Mouse (Mus musculus) liver, embryonic 15.5 days (tissue): ENCODE results near the gene Gm20388. TPM values are rescaled to one million over a fixed set of nuclear protein-coding genes. Genes with fewer than 3 reads are reported as not detected.

Source experiments
- ATAC-seq: fragments of 200-750 bp; cut with Nextera tagmentation; 2 replicates; pipeline ENCODE4 v1.8.0; 2017; ENCODE audit warnings: moderate number of reproducible peaks, mild to moderate bottlenecking, moderate library complexity; ENCODE audit not compliant: insufficient read depth
- H3K27ac ChIP-seq: fragments of 300-500 bp; sonication (generic); replicated peaks from 2 replicates; pipeline ENCODE4 v1.5.1; 2015; ENCODE audit warnings: mild to moderate bottlenecking, inconsistent platforms
- H3K27me3 ChIP-seq: fragments of 300-500 bp; sonication (generic); 2 replicates; pipeline ENCODE4 v1.6.1; 2015; ENCODE audit warnings: mild to moderate bottlenecking, inconsistent platforms
- H3K36me3 ChIP-seq: fragments of 300-500 bp; sonication (generic); replicated peaks from 2 replicates; pipeline ENCODE4 v1.6.1; 2015; ENCODE audit warnings: moderate library complexity, mild to moderate bottlenecking, inconsistent platforms
- H3K4me1 ChIP-seq: fragments of 300-500 bp; sonication (generic); replicated peaks from 2 replicates; pipeline ENCODE4 v1.6.1; 2015; ENCODE audit warnings: inconsistent platforms
- H3K4me2 ChIP-seq: fragments of 300-500 bp; sonication (generic); 2 replicates; pipeline ENCODE4 v1.6.1; 2015; ENCODE audit warnings: moderate library complexity, mild to moderate bottlenecking, inconsistent platforms
- H3K4me3 ChIP-seq: fragments of 300-500 bp; sonication (generic); replicated peaks from 2 replicates; pipeline ENCODE4 v1.5.1; 2015; ENCODE audit warnings: mild to moderate bottlenecking, inconsistent platforms
- H3K9ac ChIP-seq: fragments of 300-500 bp; sonication (generic); 2 replicates; pipeline ENCODE4 v1.6.1; 2015; ENCODE audit warnings: moderate library complexity, mild to moderate bottlenecking, inconsistent platforms
- H3K9me3 ChIP-seq: fragments of 300-500 bp; sonication (generic); replicated peaks from 2 replicates; pipeline ENCODE4 v1.6.1; 2016; ENCODE audit warnings: inconsistent platforms
- WGBS: fragments of 180-500 bp; shearing (Covaris S2); methylation state at CpG from one replicate; pipeline ENCODE4 v1.1.7; 2015; ENCODE audit warnings: mixed read lengths; ENCODE audit not compliant: insufficient replicate concordance; 5-methylcytosine and 5-hydroxymethylcytosine counted together
- polyA plus RNA-seq: library from polyadenylated mRNA; unstranded; fragments of >200 nt; fragmentation: Nextera tagmentation; extraction: Ambion mirVana; gene quantifications from 2 replicates; pipeline ENCODE4 v1.2.1, GENCODE M21; 2015

The Gm20388 gene
- polyA plus RNA-seq, 1 experiment from 2014 or later = not detected

DNA sequence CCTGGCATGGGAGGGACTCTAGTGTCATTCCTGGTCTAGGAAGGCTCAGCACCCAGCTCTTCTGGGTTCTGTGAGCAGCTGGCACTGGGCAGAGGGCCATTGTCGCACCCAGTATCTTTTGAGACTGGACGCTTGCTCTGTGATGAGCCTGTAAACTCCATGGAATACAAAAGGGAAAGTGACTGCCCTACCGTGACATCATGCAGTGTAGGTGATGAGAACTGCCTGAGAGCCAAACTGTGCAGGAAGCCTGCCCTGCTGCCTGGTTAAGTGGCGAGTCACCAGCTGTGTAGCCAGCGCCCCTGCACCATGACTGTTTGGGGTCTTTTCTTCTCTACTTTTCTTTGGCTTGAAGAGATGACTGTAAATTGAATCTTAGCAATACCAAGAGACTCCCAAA lies 2191.2 kb downstream of the Gm20388 start:
- Histone ChIP-seq H3K9ac (no peak overlapping the region), H3K9me3 (no peaks in the 10 kb centered on the region), H3K4me3 (no peak overlapping the region), H3K36me3 (no peaks in the 10 kb centered on the region), H3K4me2 (no peak overlapping the region), H3K4me1 (no peaks in the 10 kb centered on the region), H3K27me3 (no peaks in the 10 kb centered on the region), H3K27ac (no peak overlapping the region)
- ATAC-seq = no peak
- 59% methylated on average over 5 of the region's 5 CpGs for WGBS

- Histone ChIP-seq H3K27ac (no peak overlapping the region), H3K27me3 (no peaks in the 10 kb centered on the region), H3K36me3 (no peaks in the 10 kb centered on the region), H3K4me1 (no peaks in the 10 kb centered on the region), H3K9ac (no peak overlapping the region), H3K9me3 (no peaks in the 10 kb centered on the region), H3K4me2 (no peak overlapping the region), H3K4me3 (no peak overlapping the region)
- ATAC-seq = no peak
- 65% methylated on average over 8 of the region's 8 CpGs for WGBS
Observed at GRCm38 (mm10) chr8:122102286-122102685, 2191.6 kb downstream of the Gm20388 start.

DNA sequence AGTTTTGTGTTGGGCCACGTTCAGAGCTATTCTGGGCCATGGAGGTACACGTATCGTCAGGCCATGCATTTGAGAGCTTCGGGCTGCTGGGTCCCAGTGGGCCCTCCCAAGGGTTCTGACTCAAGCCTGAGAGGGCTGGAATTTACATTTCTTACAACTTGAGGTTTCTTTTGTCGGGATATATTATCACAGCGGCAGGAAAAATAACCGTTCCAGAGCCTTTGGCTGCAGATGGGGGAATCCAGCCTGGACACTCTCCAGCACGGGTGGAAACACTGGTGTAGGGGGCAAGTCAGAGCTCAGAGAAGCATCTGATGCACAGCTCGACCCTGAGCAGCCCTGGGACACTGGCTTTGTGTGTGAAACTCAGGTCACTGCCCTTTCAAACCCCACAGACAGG lies 2192.6 kb downstream of the Gm20388 start:
- H3K9ac ChIP-seq = no peak overlapping the region
- no peaks in the 10 kb centered on the region for H3K27me3 ChIP-seq
- 57% methylated on average over 9 of the region's 9 CpGs for WGBS
- no peak overlapping the region for H3K4me3 ChIP-seq
- no peaks in the 10 kb centered on the region for H3K4me1 ChIP-seq
- no peaks in the 10 kb centered on the region for H3K36me3 ChIP-seq
- H3K4me2 ChIP-seq = no peak overlapping the region
- H3K27ac ChIP-seq = no peak overlapping the region
- no peaks in the 10 kb centered on the region for H3K9me3 ChIP-seq
- no peak for ATAC-seq

DNA sequence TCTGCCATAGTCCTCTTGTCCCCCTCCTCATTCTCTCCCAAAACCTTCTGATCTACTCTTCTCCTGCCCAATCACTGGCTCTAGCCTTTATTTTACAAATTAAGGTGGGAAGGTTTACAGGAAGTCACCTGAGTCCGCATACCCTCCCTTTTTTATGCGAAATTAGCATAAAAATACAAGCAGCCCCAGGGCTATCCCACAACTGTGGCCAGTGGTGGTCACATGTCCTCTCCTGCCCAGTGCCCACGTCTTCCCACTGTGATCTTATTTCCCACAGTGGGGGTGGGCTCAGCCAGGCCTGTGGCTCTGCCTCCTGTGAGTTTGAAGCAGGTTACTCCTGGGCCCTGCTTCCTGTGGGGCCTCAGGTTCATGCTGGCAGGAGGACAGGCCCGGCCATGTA lies 2194.0 kb downstream of the Gm20388 start:
- Histone ChIP-seq H3K4me2 (no peak overlapping the region), H3K27me3 (no peaks in the 10 kb centered on the region), H3K4me1 (no peaks in the 10 kb centered on the region), H3K9me3 (no peaks in the 10 kb centered on the region), H3K4me3 (no peak overlapping the region), H3K27ac (no peak overlapping the region), H3K9ac (no peak overlapping the region), H3K36me3 (no peaks in the 10 kb centered on the region)
- WGBS = 45% methylated on average over 4 of the region's 4 CpGs
- ATAC-seq = no peak

DNA sequence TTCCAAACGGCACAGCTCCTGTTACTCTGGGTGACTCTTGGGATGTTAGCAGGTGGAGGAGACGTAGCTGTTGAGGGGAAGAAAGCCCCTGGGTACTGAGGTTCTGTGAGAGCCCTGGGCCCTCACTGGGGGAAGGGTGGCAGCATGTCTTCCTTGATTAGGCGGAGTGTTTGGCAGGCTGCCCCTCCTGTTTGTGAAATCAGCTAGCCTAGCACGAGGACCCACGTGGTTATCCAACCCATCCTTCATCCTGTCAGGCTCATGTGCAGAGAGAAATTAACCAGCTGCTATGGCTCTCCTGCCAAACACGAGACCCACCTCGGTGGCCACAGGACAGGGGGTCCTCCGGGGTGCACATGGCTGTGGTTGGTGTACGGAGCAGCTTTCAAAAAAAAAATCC lies 2195.6 kb downstream of the Gm20388 start:
- H3K27ac ChIP-seq = no peak overlapping the region
- no peak overlapping the region for H3K4me2 ChIP-seq
- no peak overlapping the region for H3K4me3 ChIP-seq
- 27% methylated on average over 9 of the region's 9 CpGs for WGBS
- H3K36me3 ChIP-seq = no peaks in the 10 kb centered on the region
- H3K27me3 ChIP-seq = no peaks in the 10 kb centered on the region
- no peaks in the 10 kb centered on the region for H3K9me3 ChIP-seq
- no peaks in the 10 kb centered on the region for H3K4me1 ChIP-seq
- H3K9ac ChIP-seq = no peak overlapping the region
- no peak for ATAC-seq

GRCm38 (mm10) chr8:122110240-122110866 lies 2199.7 kb downstream of the Gm20388 start:
- no peak overlapping the region for H3K4me3 ChIP-seq
- no peaks in the 10 kb centered on the region for H3K4me1 ChIP-seq
- H3K4me2 ChIP-seq = no peak overlapping the region
- ATAC-seq = no peak
- H3K9ac ChIP-seq = no peak overlapping the region
- peaks cover 6% of the 10 kb centered on the region; the same call in 1 of the 2 replicates for H3K27me3 ChIP-seq
- no peaks in the 10 kb centered on the region for H3K36me3 ChIP-seq
- no peaks in the 10 kb centered on the region for H3K9me3 ChIP-seq
- WGBS = 53% methylated on average over 20 of the region's 20 CpGs
- no peak overlapping the region for H3K27ac ChIP-seq

- WGBS = 21% methylated on average over 6 of the region's 6 CpGs
- Histone ChIP-seq H3K9ac (no peak overlapping the region), H3K4me3 (no peak overlapping the region), H3K4me2 (no peak overlapping the region), H3K9me3 (no peaks in the 10 kb centered on the region), H3K4me1 (no peaks in the 10 kb centered on the region), H3K27me3 (peaks cover 6% of the 10 kb centered on the region; the same call in 1 of the 2 replicates), H3K27ac (no peak overlapping the region), H3K36me3 (no peaks in the 10 kb centered on the region)
- ATAC-seq = no peak
Observed at GRCm38 (mm10) chr8:122110867-122111253, 2200.2 kb downstream of the Gm20388 start.

DNA sequence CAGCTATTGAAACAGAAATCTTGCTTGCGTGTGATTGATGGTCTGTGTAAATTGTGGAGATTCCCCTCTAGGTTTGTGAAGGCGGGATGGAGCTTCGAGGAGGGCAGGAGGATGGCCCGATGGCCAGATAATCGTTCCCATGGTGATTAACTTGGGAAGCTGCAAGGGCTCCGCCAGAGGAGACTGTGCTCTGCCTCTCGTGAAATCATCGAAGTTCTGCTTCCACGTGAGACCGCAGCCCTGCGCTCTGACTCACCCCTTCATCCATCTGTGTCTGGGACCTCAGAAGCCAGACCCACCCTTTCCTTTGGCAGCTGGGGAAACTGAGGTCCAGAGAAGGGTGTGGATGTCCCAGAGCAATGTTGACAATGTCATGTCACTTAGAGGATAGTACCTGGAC lies 2201.1 kb downstream of the Gm20388 start:
- ATAC-seq = no peak
- Histone ChIP-seq H3K36me3 (no peaks in the 10 kb centered on the region), H3K27ac (no peak overlapping the region), H3K27me3 (peaks cover 6% of the 10 kb centered on the region; the same call in 1 of the 2 replicates), H3K4me1 (no peaks in the 10 kb centered on the region), H3K9me3 (no peaks in the 10 kb centered on the region), H3K4me3 (no peak overlapping the region), H3K9ac (no peak overlapping the region), H3K4me2 (no peak overlapping the region)
- 23% methylated on average over 11 of the region's 11 CpGs for WGBS

- Histone ChIP-seq H3K9ac (no peak overlapping the region), H3K4me1 (no peaks in the 10 kb centered on the region), H3K36me3 (no peaks in the 10 kb centered on the region), H3K4me2 (no peak overlapping the region), H3K27me3 (peaks cover 6% of the 10 kb centered on the region; the same call in 1 of the 2 replicates), H3K27ac (no peak overlapping the region), H3K4me3 (no peak overlapping the region), H3K9me3 (no peaks in the 10 kb centered on the region)
- WGBS = 19% methylated on average over 14 of the region's 14 CpGs
- no peak for ATAC-seq
Observed at GRCm38 (mm10) chr8:122112264-122112965, 2201.8 kb downstream of the Gm20388 start.

DNA sequence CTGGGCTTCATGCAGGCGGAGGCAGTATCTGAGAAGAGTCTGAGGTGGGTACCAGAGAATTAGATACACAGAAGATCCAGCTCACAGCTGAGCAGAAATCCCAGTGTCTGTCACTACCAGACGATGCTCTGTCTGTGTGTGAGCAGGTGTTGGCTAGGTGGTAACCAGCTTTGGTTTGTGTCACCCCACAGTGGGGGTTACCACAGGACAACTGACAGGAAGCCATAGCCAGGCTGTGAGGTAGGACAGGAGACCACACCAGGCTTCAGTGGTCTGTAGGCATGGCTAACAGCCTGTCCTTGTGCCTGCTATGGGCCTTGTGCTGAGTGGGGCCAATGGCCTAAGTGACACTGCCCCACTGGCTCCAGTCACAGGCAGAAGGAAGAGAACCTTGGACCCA lies 2204.2 kb downstream of the Gm20388 start:
- Histone ChIP-seq H3K4me3 (no peak overlapping the region), H3K27me3 (peaks cover 6% of the 10 kb centered on the region; the same call in 1 of the 2 replicates), H3K4me2 (no peak overlapping the region), H3K4me1 (no peaks in the 10 kb centered on the region), H3K9ac (no peak overlapping the region), H3K27ac (no peak overlapping the region), H3K36me3 (no peaks in the 10 kb centered on the region), H3K9me3 (no peaks in the 10 kb centered on the region)
- ATAC-seq = no peak
- 47% methylated on average over 2 of the region's 2 CpGs for WGBS

- ATAC-seq = no peak
- Histone ChIP-seq H3K4me1 (no peaks in the 10 kb centered on the region), H3K27ac (no peak overlapping the region), H3K4me3 (no peak overlapping the region), H3K36me3 (no peaks in the 10 kb centered on the region), H3K9me3 (no peaks in the 10 kb centered on the region), H3K27me3 (peaks cover 4% of the 10 kb centered on the region; the same call in 1 of the 2 replicates), H3K4me2 (no peak overlapping the region), H3K9ac (no peak overlapping the region)
- WGBS = 71% methylated on average over 7 of the region's 7 CpGs
Observed at GRCm38 (mm10) chr8:122116716-122117357, 2206.2 kb downstream of the Gm20388 start.
